Mouse (Mus musculus) left cerebral cortex, adult 8-10 months (tissue): ENCODE data around the gene Olfr303. TPM values are rescaled to one million over a fixed set of nuclear protein-coding genes. Genes with fewer than 3 reads are reported as not detected.
"Not testable (repeated sequence)": the region's sequence is repeated elsewhere in the genome, so short reads cannot be mapped to it uniquely, and the experiment has no call there.

Experiments used
- DNase-seq, 2 experiments: peaks; one replicate each; pipeline ENCODE4 v3.0.0; 2022; ENCODE audit warnings: low spot score in 2 of 2
- total RNA-seq, 4 experiments: library from RNA; stranded (reverse); gene quantifications; 2 replicates each; pipeline ENCODE4 v1.2.4; 2022

Olfr303 gene
- not detected for total RNA-seq

DNA sequence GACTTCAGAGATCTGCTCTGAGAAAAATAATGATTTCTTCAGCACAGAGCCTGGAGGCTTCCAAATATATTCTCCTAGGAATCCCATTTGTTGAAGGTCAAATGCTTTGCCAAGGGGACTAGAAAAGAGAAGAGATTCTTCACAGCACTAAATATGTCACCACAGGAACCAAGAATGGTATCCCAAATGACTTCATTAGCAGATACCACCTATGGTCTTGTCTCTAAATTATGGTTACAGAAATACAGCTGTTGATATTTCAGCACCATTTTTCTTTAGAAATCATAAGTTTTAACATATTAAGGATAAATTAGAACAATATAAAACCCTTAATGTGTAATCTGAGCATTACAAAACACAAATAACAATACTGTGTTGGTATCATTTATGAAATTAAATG lies at the start of gene Olfr303:
Gene Olfr303, minus strand, starts transcription at position 101 of the 400 bp plus-strand sequence.
- no peak for DNase-seq

DNA sequence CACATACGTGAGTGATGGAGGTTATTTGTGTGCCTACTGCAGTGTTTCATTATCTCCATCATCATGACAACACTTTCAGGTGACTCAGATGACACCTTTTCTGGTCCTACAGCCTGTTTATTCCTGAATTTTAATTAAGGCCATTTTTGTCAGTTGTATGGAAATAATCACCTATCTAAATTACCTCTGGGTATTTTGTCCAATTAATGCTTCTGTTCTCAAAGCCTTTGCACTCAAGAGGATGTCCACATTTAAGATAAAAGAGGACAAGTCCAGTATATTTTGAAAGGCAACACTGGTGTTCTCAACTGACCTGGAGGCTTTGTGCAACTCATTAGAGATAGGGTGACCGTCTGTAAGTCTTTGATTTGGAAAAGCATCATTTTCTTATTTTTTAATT lies 6.0 kb upstream of the Olfr303 start, which contains the start of gene Olfr301:
Gene Olfr301, plus strand, starts transcription at position 301 of the 400 bp plus-strand sequence.
- DNase-seq = no peak

DNA sequence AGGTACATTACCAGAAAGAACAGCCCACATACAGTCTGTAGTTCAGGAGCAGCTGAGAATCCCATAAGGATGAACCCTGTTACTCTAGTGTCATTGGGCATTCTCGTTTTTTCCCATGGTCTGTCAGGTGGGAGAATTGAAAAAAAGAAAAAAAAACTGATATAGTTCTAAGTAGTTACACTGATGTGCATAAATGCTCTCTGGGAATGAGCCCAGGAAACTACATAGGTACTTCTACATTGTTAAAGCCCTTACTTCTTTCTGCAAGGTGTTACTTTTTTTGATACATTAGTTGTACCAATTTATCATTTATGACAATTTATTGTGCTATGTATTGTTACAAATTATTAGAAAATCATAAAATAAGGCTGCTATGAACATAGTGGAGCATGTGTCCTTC lies 11.0 kb downstream of the Olfr303 start, which contains the start of gene Olfr304:
Gene Olfr304, minus strand, starts transcription at position 101 of the 400 bp plus-strand sequence.
- DNase-seq = no peak

DNA sequence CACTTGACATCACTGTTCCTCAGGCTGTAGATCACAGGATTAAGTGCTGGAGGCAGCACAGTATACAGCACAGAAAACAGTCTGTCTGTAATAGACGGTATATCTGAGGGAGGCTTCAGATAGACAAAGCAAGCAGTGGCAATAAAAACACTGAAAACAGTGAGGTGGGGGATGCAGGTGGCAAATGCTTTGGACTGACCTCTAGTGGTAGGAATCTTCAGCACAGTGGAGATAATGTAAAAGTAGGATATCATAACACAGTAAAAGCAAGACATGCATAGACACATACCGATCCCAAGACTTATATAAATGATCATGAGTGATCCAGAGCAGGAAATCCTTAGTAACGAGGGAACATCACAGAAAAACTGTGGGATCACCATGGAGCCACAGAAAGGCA lies 11.8 kb downstream of the Olfr303 start:
- DNase-seq = no peak

DNA sequence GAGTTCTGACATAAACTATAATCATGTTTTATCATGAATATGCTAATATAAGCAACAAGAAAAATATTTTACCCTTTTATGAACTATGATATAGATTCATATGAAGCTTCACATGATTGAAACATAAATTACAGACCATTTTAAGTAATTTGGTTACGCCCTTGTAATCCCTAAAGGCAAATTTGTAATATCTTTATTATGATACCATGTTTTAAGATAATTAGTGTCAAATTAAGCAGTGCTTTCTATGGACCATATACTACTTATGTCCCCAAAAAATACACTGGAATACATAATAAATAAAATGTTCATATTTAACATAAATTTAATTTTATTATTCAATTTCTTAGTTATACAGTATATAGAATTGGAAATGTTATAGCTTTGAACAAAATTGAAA lies 30.8 kb downstream of the Olfr303 start, which contains the start of gene Olfr305:
Gene Olfr305, minus strand, starts transcription at position 101 of the 400 bp plus-strand sequence.
- DNase-seq = no peak

DNA sequence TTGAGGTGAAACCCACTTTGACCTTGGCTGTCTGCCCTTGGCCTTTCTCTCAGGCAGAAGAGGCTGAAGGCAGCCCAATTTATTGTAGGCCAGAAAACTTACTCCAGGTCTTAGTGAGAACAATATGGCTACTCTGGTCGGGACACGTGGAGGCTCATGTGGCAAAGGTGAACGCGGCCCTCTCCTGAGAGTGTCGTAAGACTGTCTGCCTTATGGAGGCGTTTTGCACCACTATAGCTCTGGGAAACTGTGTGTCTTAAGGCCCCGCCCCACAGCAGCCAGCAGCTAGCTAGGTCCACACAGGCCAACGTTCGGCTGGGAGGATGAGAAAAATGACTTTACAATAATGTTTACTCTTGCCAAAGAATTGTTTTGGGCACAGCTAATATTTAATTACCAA lies 51.3 kb downstream of the Olfr303 start:
- DNase-seq = not testable (repeated sequence)

DNA sequence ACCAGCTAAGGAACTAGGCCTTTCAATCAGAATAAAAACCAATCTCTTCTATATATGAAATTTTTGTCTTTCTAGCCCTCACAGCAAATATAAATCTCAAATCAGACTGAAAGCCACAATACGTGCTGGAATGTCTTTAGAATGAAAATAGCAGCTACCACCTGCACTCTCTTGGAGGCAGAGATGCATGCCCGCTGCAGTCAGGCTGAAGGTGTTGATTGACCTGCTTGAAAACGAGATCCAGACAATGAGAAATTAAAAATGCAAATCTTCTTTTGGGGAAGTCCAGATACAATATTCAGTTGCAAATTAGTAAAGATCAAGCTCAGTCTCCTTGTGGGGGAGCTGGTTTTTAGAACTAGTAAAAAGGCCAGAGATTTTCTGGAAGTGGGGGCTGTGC lies 53.3 kb downstream of the Olfr303 start:
- no peak for DNase-seq

DNA sequence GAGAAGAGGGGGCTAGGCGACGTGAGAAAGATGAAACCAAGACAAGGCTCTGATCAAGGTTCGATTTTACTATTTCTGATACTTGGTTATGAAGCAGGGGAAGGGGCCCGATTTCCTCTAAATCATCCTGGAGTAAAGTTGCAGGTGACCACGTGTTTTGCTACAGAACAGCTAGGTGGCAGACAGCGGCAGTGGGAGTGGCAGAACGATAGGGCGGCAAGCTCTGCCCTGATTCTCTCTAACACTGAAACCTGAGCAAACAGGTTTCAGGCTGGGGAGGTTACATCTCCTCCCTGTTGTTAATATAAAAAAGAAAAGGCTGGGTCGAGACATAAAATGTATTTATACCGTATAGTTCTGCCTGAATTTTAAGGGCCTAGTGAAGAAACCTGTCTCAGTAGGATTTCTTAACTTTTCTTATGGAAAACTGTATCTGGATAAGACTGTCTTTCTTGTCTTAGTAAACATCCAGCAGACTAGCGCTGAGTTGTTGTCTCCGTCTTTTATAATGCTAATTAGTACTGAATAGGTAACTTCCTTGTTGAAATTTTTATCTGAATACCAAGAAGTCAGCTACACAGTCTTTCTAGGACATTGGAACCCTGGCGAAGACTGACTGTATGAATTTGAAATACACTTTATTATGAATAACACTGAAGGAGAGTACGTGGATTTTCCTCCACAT lies 54.6 kb downstream of the Olfr303 start:
- no peak for DNase-seq

Other genes starting within 250 kb of the Olfr303 start
- gene Vmn2r75, start 226.0 kb downstream of the Olfr303 start, total RNA-seq = not detected
- not detected for gene Vmn2r76, start 151.5 kb downstream of the Olfr303 start, total RNA-seq
- not detected for gene Olfr310, start 120.6 kb downstream of the Olfr303 start, total RNA-seq
- gene Olfr309, start 84.1 kb downstream of the Olfr303 start, total RNA-seq = not detected
- gene Olfr308, start 72.2 kb downstream of the Olfr303 start, total RNA-seq = not detected
- not detected for gene Olfr307, start 60.2 kb downstream of the Olfr303 start, total RNA-seq
- not detected for gene Olfr305, start 30.9 kb downstream of the Olfr303 start, total RNA-seq
- gene Olfr304, start 11.1 kb downstream of the Olfr303 start, total RNA-seq = not detected
- gene Olfr301, start 6.1 kb upstream of the Olfr303 start, total RNA-seq = not detected
- not detected for gene Olfr299, start 62.1 kb upstream of the Olfr303 start, total RNA-seq
- gene Olfr298, start 94.7 kb upstream of the Olfr303 start, total RNA-seq = not detected
- gene Olfr297, start 122.2 kb upstream of the Olfr303 start, total RNA-seq = not detected
- not detected for gene Olfr295, start 186.1 kb upstream of the Olfr303 start, total RNA-seq
- not detected for gene Olfr294, start 218.9 kb upstream of the Olfr303 start, total RNA-seq